In genomic region chr7:95460889-95461288, GRCm38 (mm10) we compare ENCODE assay signal across 24 mouse cellular contexts.
DNase-seq lines count a peak whose midpoint lies in the region; ATAC-seq and TF ChIP-seq lines count a peak whose summit lies in the region.
"Had no signal": no experiment of that assay in that cellular context is flagged by ENCODE, and none has a peak within 500 bp of the region (broad histone marks: within the 10 kb centered on the region; RNA-seq: fewer than 3 reads in every experiment).

No protein-coding gene starts in this region.

- peak; percentile 21 for DNase-seq in kidney, postnatal 0 days (ENCODE audit: low spot score)
- DNase-seq in MEL (ENCODE audit: low read depth, low spot score): peak; percentile 52
- DNase-seq in large intestine, adult 2 months (ENCODE audit: low read depth, low spot score): peak; percentile 3
- DNase-seq in adrenal gland, postnatal 4 days (ENCODE audit: low spot score in 2 of 2): no peak
- no peak for DNase-seq in adrenal gland, adult (ENCODE audit: inconsistent age in 2 of 2, low spot score in 1 of 2)
- DNase-seq: adrenal gland, adult 2 months; adrenal gland, adult 8-10 months; adrenal gland, postnatal 10 days; adrenal gland, postnatal 14 days; adrenal gland, postnatal 25 days; adrenal gland, postnatal 36 days; B cell, adult 2 months; cerebellum, adult 11 months; cerebellum, adult 11-12 months; cerebellum, adult 18-20 months; cerebellum, adult 2 months; cerebellum, adult 8-10 months; cerebellum, adult 9-10 months had no signal

- H3K4me2 ChIP-seq in kidney, postnatal 0 days (ENCODE audit: low read length): no peak overlapping the region
- no peak overlapping the region for H3K4me2 ChIP-seq in kidney, embryonic 16.5 days (replicated peaks; ENCODE audit: low read depth, low read length)

- WGBS in kidney, postnatal 0 days: 57% methylated on average over 4 of the region's 4 CpGs
- WGBS in kidney, embryonic 16.5 days: 64% methylated on average over 4 of the region's 4 CpGs
- 46% methylated on average over 4 of the region's 4 CpGs for WGBS in large intestine, adult 2 months

- no peaks in the 10 kb centered on the region for H3K27me3 ChIP-seq in kidney, postnatal 0 days (ENCODE audit: insufficient read depth, low read length)
- no peaks in the 10 kb centered on the region for H3K27me3 ChIP-seq in kidney, embryonic 16.5 days (ENCODE audit: insufficient read depth, low read length)
- no peaks in the 10 kb centered on the region for H3K27me3 ChIP-seq in MEL (ENCODE audit: control insufficient read depth in 1 of 2, insufficient read depth in 2 of 2, low read length in 2 of 2)
- H3K27me3 ChIP-seq: CH12.LX, Patski had no signal

- TF ChIP-seq CTCF in kidney, postnatal 0 days (IDR thresholded peaks at IDR 0.05; ENCODE audit: low read depth): no peak
- TF ChIP-seq CTCF in MEL (IDR thresholded peaks at IDR 0.05 in 2 of 3, conservative IDR thresholded peaks at IDR 0.05 in 1 of 3; ENCODE audit: control insufficient read depth in 1 of 3, insufficient read depth in 1 of 3, low read depth in 2 of 3, low read length in 3 of 3, poor library complexity in 1 of 3, severe bottlenecking in 1 of 3): no peak

- H3K79me2 ChIP-seq in MEL (ENCODE audit: control insufficient read depth, insufficient read depth, low read length, poor library complexity): no peaks in the 10 kb centered on the region

- peak in 1 of 2 experiments; percentile 19; a peak in 1 of 4 replicates for TF ChIP-seq EP300 in MEL (IDR thresholded peaks at IDR 0.05; ENCODE audit: low read depth in 1 of 2, low read length in 2 of 2)

- no peaks in the 10 kb centered on the region for H3K4me1 ChIP-seq in kidney, postnatal 0 days (replicated peaks; ENCODE audit: insufficient read depth, low read length)
- no peaks in the 10 kb centered on the region for H3K4me1 ChIP-seq in kidney, embryonic 16.5 days (ENCODE audit: insufficient read depth, low read length)
- H3K4me1 ChIP-seq in MEL (ENCODE audit: control insufficient read depth in 1 of 2, insufficient read depth in 2 of 2, low read length in 2 of 2): peaks cover 3 to 5% of the 10 kb centered on the region in 2 experiments; a peak in 3 of 4 replicates

- H3K9me3 ChIP-seq in kidney, postnatal 0 days (replicated peaks; ENCODE audit: low read length): no peaks in the 10 kb centered on the region
- H3K9me3 ChIP-seq in kidney, embryonic 16.5 days (ENCODE audit: low read length): no peaks in the 10 kb centered on the region
- H3K9me3 ChIP-seq in MEL (replicated peaks; ENCODE audit: insufficient read depth, low read length): no peaks in the 10 kb centered on the region

- no peak for ATAC-seq in kidney, postnatal 0 days (replicated peaks; ENCODE audit: low FRiP score, low read depth)
- no peak for ATAC-seq in kidney, embryonic 16.5 days (ENCODE audit: low FRiP score, low TSS enrichment)
- ATAC-seq: activated CD4-positive, CD25-positive, alpha-beta regulatory T cell, adult 4 months; CD4-positive, CD25-positive, alpha-beta regulatory T cell, adult 4 months; Patski had no signal

- no peak overlapping the region for H3K9ac ChIP-seq in kidney, postnatal 0 days (ENCODE audit: low read depth, low read length)
- H3K9ac ChIP-seq in kidney, embryonic 16.5 days (replicated peaks; ENCODE audit: low read length): no peak overlapping the region
- H3K9ac ChIP-seq in MEL (ENCODE audit: control insufficient read depth, low read depth, low read length, poor library complexity, severe bottlenecking): no peak overlapping the region

- TF ChIP-seq RAD21 in MEL (IDR thresholded peaks at IDR 0.05; ENCODE audit: low read depth, low read length): no peak

- no peak overlapping the region for H3K27ac ChIP-seq in kidney, postnatal 0 days
- no peak overlapping the region for H3K27ac ChIP-seq in kidney, embryonic 16.5 days (ENCODE audit: low read length)
- no peak overlapping the region for H3K27ac ChIP-seq in MEL (ENCODE audit: control insufficient read depth, low read depth, low read length)

- no peak for TF ChIP-seq POLR2A in MEL (IDR thresholded peaks at IDR 0.05; ENCODE audit: control insufficient read depth in 1 of 2, insufficient read depth in 1 of 2, low read depth in 1 of 2, low read length in 2 of 2, poor library complexity in 1 of 2)

- H3K4me3 ChIP-seq in kidney, postnatal 0 days (replicated peaks; ENCODE audit: low read depth, low read length): no peak overlapping the region
- no peak overlapping the region for H3K4me3 ChIP-seq in kidney, embryonic 16.5 days (ENCODE audit: low read length)
- no peak overlapping the region for H3K4me3 ChIP-seq in MEL (ENCODE audit: control insufficient read depth in 1 of 2, insufficient read depth in 1 of 2, low read depth in 2 of 2, low read length in 2 of 2)

- no peaks in the 10 kb centered on the region for H3K36me3 ChIP-seq in kidney, postnatal 0 days (ENCODE audit: insufficient read depth, low read length)
- no peaks in the 10 kb centered on the region for H3K36me3 ChIP-seq in kidney, embryonic 16.5 days (ENCODE audit: insufficient read depth, low read length)
- H3K36me3 ChIP-seq in MEL (ENCODE audit: control insufficient read depth in 1 of 2, insufficient read depth in 2 of 2, low read length in 2 of 2): peaks cover 0 to 4% of the 10 kb centered on the region in 2 experiments; a peak in 2 of 4 replicates
- H3K36me3 ChIP-seq: G1E had no signal

TF ChIP-seq in MEL, 35 proteins besides CTCF, POLR2A, EP300 and RAD21:
- TF ChIP-seq ELF1 (IDR thresholded peaks at IDR 0.05; ENCODE audit: low read depth, low read length) (peak; percentile 21; the same call in 1 of the 2 replicates), UBTF (IDR thresholded peaks at IDR 0.05; ENCODE audit: borderline replicate concordance, insufficient read depth, low read depth, low read length) (no peak), MAFK (IDR thresholded peaks at IDR 0.05; ENCODE audit: borderline replicate concordance, low read depth, low read length) (no peak), USF1 (IDR thresholded peaks at IDR 0.05; ENCODE audit: low read depth, low read length) (peak; percentile 48; the same call in 1 of the 2 replicates), SIN3A (IDR thresholded peaks at IDR 0.05; ENCODE audit: low read length) (peak; percentile 65), ETS1 (IDR thresholded peaks at IDR 0.05; ENCODE audit: low read depth, low read length) (peak; percentile 35; the same call in 1 of the 2 replicates), JUND (IDR thresholded peaks at IDR 0.05; ENCODE audit: low read depth, low read length) (no peak)

Comparison
In these comparisons a context has a peak if more than half of its experiments do, and no peak if none do; other contexts are left out.
1. DNase-seq: peak in kidney, postnatal 0 days (single experiment), MEL (single experiment) and large intestine, adult 2 months (single experiment); none in adrenal gland, postnatal 4 days (0 of 2) and adrenal gland, adult (0 of 2).